Mouse (Mus musculus): ENCODE measurements at regions not wholly inside any gene's neighbourhood (a gene's known extent, or its start where the extent isn't known, plus 50 kb on each side); places are given as distances from the start of the nearest gene placed in this dataset.
"Not testable (repeated sequence)": the region's sequence is repeated elsewhere in the genome, so short reads cannot be mapped to it uniquely, and the experiment has no call there.

DNA sequence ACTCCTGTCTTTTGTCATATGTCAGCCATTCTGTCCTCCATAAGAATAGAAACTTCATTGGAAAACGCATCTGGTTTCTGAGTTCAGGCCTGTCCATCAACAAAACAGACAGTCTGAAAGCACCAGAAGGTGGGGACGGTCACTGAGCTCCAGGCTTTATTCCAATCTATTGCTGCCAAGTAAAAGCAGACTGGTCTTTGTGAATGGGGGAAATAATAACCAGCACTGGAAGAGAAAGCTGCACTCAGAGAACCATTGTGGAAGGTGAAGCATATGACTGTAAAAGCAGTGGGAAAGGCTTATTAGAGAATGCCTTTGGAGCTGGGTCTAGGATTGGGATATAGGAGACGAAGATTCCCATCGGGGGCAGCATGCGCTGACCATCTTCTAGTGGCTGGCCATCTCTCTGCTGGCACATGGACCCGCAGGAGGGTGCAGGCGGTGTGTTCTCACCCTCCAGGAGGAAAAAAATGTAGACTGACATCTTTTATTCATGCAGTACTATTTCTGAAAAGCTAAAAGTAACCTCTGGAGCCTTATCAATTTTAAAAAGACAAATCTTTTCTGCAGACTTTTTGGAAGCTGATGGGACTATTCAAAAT is 1638.0 kb downstream of the Car8 start:
- DNase-seq (ENCODE audit: low spot score), result no peak

DNA sequence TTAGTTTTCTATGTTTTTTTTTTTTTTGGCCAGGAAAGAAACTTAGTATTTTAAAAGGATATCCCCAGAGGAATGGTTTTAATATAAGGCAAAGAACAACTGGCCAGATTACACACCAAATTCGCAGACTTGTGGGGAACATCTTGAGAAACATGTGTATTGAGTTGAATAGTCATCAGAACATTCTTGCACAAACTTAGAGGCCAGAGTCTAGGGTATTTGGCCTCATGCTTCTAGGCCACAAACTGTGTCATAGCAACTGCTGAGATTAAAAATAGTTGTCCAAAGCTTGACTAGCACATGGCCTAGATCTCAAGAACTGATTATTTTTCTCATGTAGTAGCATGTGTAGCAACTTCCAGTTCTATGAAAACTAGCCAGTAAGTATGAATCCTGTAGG is 1642.5 kb downstream of the Car8 start:
- DNase-seq (ENCODE audit: low spot score), result no peak

- DNase-seq (ENCODE audit: low spot score), result not testable (repeated sequence)
These were observed 1646.0 kb downstream of the Car8 start for GRCm38 (mm10) chr4:6592890-6593289.

DNA sequence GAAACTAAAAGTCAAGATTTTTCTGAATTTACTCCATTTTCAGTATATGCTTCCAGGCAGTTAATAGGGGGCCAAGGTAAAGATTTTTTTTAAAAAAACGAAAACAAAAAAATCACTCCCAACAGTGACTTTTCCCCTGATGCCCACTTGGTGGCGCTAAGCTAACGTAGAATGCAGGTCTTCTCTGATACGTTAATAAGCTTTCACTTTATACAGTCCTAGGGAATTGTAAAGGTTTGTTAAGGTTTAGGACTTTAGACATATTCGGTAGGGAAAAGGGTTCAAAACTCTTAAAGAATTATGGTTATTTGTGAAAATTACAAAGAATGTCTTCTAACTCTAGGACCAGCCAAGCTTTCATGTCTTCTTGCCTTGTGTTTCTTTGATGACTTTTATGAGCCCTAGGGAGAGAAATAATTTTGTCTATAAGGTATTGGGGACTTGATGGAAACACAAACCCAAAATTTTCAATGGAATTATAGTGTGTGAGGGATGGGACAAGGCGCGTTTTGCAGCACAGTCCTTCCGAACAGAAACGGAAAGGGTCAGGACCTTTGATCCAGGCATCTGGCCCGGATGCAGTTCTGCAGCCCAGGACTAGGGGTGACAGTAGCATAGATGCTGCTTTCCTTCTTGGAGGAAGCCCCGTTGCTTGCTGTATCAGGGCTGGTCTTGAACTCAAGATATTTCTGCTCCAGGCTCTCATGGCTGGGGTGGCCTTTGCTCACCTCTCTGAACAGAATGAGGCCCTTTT is 1677.1 kb downstream of the Car8 start:
- no peak for DNase-seq (ENCODE audit: low spot score)

GRCm38 (mm10) chr4:6539626-6540025 is 1699.2 kb downstream of the Car8 start:
- DNase-seq (ENCODE audit: low spot score), result no peak

GRCm38 (mm10) chr4:6532441-6532840 is 1706.4 kb downstream of the Car8 start:
- DNase-seq (ENCODE audit: low spot score), result no peak

- no peak for DNase-seq (ENCODE audit: low spot score)
These were observed 1721.2 kb downstream of the Car8 start for GRCm38 (mm10) chr4:6517626-6518025.

DNA sequence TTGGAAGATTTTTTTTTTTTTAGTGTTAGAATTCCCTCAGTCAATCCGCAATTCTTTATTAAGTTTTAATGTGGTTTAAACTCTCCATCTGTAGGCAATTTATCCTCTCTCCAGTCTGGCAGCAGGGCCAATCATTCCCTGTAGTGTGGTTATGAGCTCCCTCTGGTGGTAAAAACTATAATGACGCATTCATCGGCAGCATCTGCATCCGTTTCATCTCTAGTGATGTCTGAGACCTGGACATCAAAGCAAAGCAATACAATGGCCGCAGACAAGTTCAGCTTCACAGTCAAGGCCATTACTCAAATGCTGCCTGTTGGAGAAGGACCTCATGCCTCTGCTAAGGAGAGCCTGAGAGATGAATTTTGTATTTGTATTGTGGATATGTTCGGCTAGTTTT is 1721.7 kb upstream of the Impad1 start:
- DNase-seq (ENCODE audit: low spot score), result peak; percentile 27

- no peak for DNase-seq (ENCODE audit: low spot score)
These were observed 1720.5 kb upstream of the Impad1 start for GRCm38 (mm10) chr4:6513635-6514034.

DNA sequence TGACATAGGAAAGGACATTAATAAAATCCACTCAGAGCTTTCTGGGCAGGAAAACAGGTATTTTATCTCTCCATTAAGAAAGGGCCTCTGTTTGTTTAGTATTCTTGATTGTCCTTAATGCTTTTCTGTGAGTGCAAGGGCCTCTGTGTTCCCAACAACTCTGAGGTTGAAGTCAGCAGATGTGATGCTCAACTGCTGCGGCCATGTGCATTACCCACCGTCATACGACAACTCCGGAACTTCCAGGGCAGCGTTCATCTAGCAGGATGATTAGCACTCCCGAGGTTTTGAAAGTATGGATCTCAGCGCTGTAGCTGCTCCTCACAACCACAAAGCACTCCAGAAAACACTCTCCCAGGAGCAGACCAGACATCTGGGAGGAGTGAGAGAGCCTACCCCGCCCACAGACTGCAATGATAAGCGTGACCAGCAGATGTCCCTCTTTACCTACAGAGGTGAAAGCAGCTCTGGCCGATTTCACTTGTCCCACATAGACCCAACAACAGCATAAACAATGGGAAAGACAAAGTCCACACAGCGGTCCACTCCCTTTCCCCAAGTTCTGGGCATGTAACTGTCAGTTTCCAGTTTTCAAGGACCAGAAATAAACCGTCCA is 1719.7 kb upstream of the Impad1 start:
- DNase-seq (ENCODE audit: low spot score), result peak; percentile 40

DNA sequence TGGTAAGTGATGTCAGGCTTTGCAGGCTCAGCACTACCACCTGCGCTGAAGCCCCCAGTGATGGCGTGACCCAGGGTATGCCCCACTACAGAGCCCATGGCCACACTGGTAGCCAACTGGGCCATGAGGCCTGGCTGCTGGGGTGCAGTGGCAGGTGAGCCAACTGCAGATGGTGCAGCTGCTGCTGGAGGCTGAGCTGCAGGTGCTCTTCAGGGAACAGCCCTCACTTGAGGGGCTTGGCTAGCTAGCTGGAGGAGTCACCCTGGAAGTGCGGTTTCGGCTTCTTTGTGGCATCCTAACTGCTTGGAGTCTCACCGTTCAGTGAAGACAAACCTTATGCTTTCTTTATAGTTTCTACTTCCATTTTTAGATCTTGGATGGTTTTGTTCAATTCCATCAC is 1714.9 kb upstream of the Impad1 start:
- DNase-seq (ENCODE audit: low spot score), result no peak

Measured in spleen, adult 12 weeks (tissue).